Mouse (Mus musculus) embryonic facial prominence, embryonic 15.5 days (tissue): ENCODE measurements around the gene Rnft2. TPM values are rescaled to one million over a fixed set of nuclear protein-coding genes. Genes with fewer than 3 reads are reported as not detected.
A peak's percentile ranks its signal among the peaks of the same experiment; 100 is the strongest.

ENCODE experiments used
- ATAC-seq: fragments of 200-750 bp; cut with Nextera tagmentation; 2 replicates; pipeline ENCODE4 v1.8.0; 2017; ENCODE audit warnings: low read depth, moderate TSS enrichment; ENCODE audit not compliant: insufficient number of reproducible peaks, low FRiP score, low TSS enrichment
- H3K27ac ChIP-seq: fragments of 300-500 bp; sonication (generic); replicated peaks from 2 replicates; pipeline ENCODE4 v1.5.1; 2015; ENCODE audit warnings: mild to moderate bottlenecking, inconsistent platforms
- H3K27me3 ChIP-seq: fragments of 300-500 bp; sonication (generic); 2 replicates; pipeline ENCODE4 v1.6.1; 2015; ENCODE audit warnings: inconsistent platforms
- H3K36me3 ChIP-seq: fragments of 300-500 bp; sonication (generic); 2 replicates; pipeline ENCODE4 v1.6.1; 2015; ENCODE audit warnings: mild to moderate bottlenecking, inconsistent platforms
- H3K4me1 ChIP-seq: fragments of 300-500 bp; sonication (generic); 2 replicates; pipeline ENCODE4 v1.6.1; 2015; ENCODE audit warnings: inconsistent platforms
- H3K4me2 ChIP-seq: fragments of 300-500 bp; sonication (generic); replicated peaks from 2 replicates; pipeline ENCODE4 v1.6.1; 2015; ENCODE audit warnings: mild to moderate bottlenecking, inconsistent platforms
- H3K4me3 ChIP-seq: fragments of 300-500 bp; sonication (generic); replicated peaks from 2 replicates; pipeline ENCODE4 v1.5.1; 2015; ENCODE audit warnings: mild to moderate bottlenecking, inconsistent platforms
- H3K9ac ChIP-seq: fragments of 300-500 bp; sonication (generic); 2 replicates; pipeline ENCODE4 v1.6.1; 2015; ENCODE audit warnings: inconsistent platforms
- H3K9me3 ChIP-seq: fragments of 300-500 bp; sonication (generic); replicated peaks from 2 replicates; pipeline ENCODE4 v1.6.1; 2016; ENCODE audit warnings: inconsistent platforms
- WGBS: fragments of 180-500 bp; shearing (Covaris S2); methylation state at CpG from one replicate; pipeline ENCODE4 v1.1.7; 2015; 5-methylcytosine and 5-hydroxymethylcytosine counted together
- polyA plus RNA-seq: library from polyadenylated mRNA; unstranded; fragments of >200 nt; fragmentation: Nextera tagmentation; extraction: Ambion mirVana; gene quantifications from 2 replicates; pipeline ENCODE4 v1.2.1, GENCODE M21; 2015

Rnft2 gene
- polyA plus RNA-seq, 1 experiment from 2014 or later: 4.3 TPM

DNA sequence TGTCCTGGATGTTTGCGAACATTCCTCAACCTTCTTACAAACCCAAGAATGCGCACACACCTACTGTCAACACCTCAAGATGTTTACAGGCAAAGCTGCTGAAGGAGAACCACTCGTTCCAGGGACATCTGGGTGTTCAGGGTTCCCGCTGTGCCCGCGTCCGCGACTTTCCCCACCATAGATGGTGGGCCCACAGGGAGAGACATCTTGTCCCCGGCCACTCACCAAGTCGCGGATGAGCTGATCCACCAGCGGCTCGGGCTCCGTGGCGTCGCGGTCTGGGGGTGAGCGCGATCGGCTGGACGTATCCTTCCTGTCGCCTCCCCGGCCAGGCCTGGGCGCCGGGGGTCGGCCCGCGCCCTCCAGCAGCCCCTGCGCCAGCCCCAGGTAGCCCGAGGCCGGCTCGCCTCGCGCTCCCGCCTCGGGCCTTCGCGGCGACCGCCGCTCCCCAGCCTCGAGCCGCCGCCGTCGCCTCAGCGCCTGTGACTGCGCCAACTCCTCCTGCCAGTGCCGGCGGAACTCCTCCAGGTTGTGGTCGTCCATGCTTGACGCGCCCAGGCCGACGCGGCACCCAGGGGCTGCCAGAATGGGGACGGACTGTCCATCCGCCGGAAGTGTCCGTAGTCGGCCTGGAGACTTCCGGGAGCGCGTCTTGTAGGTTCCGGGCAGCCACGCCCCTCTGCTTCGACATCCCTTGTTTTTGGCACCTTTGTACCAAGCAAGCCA is 89.9 kb downstream of the Rnft2 start, which contains the start of gene Fbxw8:
Fbxw8 (minus strand) TSS at position 626 of the 726 bp plus-strand sequence.
- peaks cover 13% of the 10 kb centered on the region; the same call in 1 of the 2 replicates for H3K36me3 ChIP-seq
- peak within 1 kb of the TSS; percentile 98 for H3K4me3 ChIP-seq
- peak within 1 kb of the TSS; percentile 59 for H3K4me2 ChIP-seq
- WGBS: under 1% methylated on average over 66 of the region's 67 CpGs
- no peaks in the 10 kb centered on the region for H3K9me3 ChIP-seq
- H3K27ac ChIP-seq: peak within 1 kb of the TSS; percentile 34
- peaks cover 16% of the 10 kb centered on the region for H3K4me1 ChIP-seq
- H3K9ac ChIP-seq: peak within 1 kb of the TSS; percentile 90
- H3K27me3 ChIP-seq: peaks cover 3% of the 10 kb centered on the region; the same call in 1 of the 2 replicates
- peak; percentile 85 for ATAC-seq

DNA sequence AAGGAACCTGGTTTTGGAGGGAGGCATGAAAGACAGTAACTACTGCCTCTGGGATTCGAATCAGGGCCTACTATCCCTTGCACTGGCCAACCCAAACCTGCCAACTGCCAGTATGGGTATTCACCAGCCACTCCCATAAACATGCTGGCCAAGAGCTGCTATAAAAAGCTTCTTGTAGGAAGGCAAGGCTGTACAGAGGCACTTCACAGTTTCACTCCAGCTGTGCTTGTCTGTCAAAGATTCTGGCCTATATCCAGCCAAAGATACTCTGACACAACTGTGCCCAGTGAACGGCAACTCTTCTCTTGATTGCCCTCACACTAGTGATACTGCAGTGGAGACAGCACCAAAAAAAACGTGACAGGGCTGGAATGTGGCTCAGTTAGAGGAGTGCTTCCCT is 95.2 kb downstream of the Rnft2 start:
- Histone ChIP-seq H3K9me3 (no peaks in the 10 kb centered on the region), H3K9ac (no peak overlapping the region), H3K4me2 (no peak overlapping the region), H3K4me1 (peaks cover 36% of the 10 kb centered on the region), H3K36me3 (peaks cover 13% of the 10 kb centered on the region; the same call in 1 of the 2 replicates), H3K27ac (no peak overlapping the region; the same call in 1 of the 2 replicates), H3K4me3 (no peak overlapping the region), H3K27me3 (no peaks in the 10 kb centered on the region)
- ATAC-seq: peak; percentile 31; the same call in 1 of the 2 replicates
- 68% methylated on average over 3 of the region's 3 CpGs for WGBS

DNA sequence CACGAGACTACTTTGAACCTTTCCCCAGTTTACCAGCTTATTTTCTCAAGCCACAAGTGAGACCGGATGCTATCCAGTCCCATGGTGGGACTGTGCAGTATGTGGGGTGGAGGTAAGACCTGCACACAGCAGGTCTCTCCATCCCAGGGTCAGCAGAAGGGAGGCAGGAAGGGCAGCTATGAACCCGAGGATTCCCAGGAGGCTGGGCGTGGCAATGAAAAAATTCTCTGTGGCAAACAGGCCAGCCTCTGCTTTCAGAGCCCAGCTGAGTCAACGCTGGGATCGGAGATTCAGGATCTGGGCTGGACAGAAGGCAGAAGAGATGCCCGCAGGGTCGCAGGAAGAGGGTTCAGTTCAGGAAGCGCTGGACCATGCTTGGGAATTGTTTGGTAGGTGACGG is 97.7 kb downstream of the Rnft2 start:
- no peak for ATAC-seq
- H3K9ac ChIP-seq: no peak overlapping the region
- no peaks in the 10 kb centered on the region for H3K27me3 ChIP-seq
- 79% methylated on average over 10 of the region's 10 CpGs for WGBS
- H3K4me2 ChIP-seq: no peak overlapping the region
- H3K36me3 ChIP-seq: peaks cover 17% of the 10 kb centered on the region
- H3K4me3 ChIP-seq: no peak overlapping the region
- no peaks in the 10 kb centered on the region for H3K9me3 ChIP-seq
- no peak overlapping the region for H3K27ac ChIP-seq
- H3K4me1 ChIP-seq: peaks cover 25% of the 10 kb centered on the region

DNA sequence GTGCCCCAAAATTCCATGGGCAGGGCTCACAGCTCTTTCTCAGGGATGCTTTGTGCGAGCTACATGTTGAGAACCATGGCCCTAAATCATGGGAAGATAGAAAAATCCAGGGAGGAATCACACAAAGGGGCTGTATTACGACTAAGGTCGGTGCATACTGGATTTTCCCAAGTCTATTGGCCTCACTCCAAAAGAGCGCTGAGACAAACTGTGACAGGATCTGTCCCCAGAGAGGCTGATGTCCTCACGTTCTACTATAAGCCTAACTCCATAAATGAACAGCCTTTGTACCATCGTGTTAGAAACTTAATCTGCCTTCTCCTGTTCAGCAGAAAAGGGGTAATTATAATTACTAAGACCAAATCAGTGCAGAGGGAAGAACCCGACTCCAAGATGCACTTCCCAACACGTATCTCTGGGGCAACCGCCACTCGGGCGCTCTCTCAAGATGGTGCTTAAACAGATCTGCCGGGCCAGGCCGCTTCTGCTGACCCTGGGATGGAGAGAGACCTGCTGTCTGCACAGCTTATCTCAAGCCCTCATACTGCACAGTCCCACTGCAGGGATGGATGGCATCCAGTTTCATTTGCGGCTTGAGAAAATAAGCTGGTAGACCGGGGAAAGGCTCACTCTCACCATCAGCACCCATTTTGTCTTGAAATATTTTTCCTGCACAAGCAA is 98.8 kb downstream of the Rnft2 start:
- no peak for ATAC-seq

DNA sequence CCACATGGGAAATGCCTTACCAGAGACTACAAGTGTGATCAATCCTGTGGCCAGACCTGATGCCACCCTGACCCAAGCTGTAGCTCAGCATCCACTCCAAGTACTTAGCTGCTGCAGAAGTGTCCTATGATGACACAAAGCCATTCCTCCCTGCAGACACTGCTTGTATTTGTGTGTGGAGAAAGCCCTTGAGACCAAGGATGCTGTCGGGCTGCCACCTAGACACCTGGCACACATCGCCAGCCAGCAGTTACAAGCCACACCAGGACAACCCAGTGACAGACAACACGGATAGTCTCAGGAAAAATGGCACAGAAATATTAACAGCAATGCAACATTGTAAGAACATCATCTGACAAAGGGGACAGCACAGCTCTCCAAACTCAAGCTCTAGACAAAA is 99.5 kb downstream of the Rnft2 start:
- no peak overlapping the region for H3K4me3 ChIP-seq
- H3K27me3 ChIP-seq: no peaks in the 10 kb centered on the region
- no peaks in the 10 kb centered on the region for H3K9me3 ChIP-seq
- no peak overlapping the region for H3K27ac ChIP-seq
- no peak overlapping the region for H3K9ac ChIP-seq
- WGBS: 88% methylated on average over 3 of the region's 3 CpGs
- H3K4me2 ChIP-seq: no peak overlapping the region
- H3K4me1 ChIP-seq: peaks cover 21% of the 10 kb centered on the region
- ATAC-seq: no peak
- H3K36me3 ChIP-seq: peaks cover 30% of the 10 kb centered on the region

More for the DNA sequence above, 98.8 kb downstream of the Rnft2 start:
- H3K27me3 ChIP-seq: no peaks in the 10 kb centered on the region
- H3K4me2 ChIP-seq: no peak overlapping the region
- no peaks in the 10 kb centered on the region for H3K9me3 ChIP-seq
- H3K9ac ChIP-seq: no peak overlapping the region
- H3K36me3 ChIP-seq: peaks cover 25% of the 10 kb centered on the region
- peaks cover 21% of the 10 kb centered on the region for H3K4me1 ChIP-seq
- 67% methylated on average over 15 of the region's 15 CpGs for WGBS
- no peak overlapping the region for H3K4me3 ChIP-seq
- no peak overlapping the region for H3K27ac ChIP-seq

DNA sequence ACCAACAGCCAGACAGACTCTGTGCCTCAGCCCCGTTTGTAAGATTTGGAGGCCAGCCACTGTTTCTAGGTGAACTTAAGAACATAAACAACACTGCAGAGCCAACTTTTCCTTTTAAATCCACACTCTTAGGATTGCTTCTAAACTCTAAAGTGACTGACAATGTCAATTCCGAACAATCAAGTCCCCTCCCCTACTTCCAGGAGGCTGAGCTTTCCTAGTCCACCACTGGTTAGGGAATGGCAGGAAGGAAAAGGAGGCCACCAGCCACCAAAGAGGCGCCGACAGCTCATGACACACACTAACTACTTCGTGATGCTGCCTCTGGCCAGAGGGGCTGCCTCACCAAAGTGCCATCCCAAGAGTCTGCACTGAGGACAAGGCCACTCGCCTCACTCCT is 100.1 kb downstream of the Rnft2 start:
- no peak for ATAC-seq
- H3K36me3 ChIP-seq: peaks cover 33% of the 10 kb centered on the region
- no peaks in the 10 kb centered on the region for H3K27me3 ChIP-seq
- H3K27ac ChIP-seq: no peak overlapping the region
- no peak overlapping the region for H3K4me2 ChIP-seq
- no peaks in the 10 kb centered on the region for H3K9me3 ChIP-seq
- H3K4me3 ChIP-seq: no peak overlapping the region
- WGBS: 80% methylated on average over 6 of the region's 6 CpGs
- H3K9ac ChIP-seq: no peak overlapping the region
- peaks cover 21% of the 10 kb centered on the region for H3K4me1 ChIP-seq

DNA sequence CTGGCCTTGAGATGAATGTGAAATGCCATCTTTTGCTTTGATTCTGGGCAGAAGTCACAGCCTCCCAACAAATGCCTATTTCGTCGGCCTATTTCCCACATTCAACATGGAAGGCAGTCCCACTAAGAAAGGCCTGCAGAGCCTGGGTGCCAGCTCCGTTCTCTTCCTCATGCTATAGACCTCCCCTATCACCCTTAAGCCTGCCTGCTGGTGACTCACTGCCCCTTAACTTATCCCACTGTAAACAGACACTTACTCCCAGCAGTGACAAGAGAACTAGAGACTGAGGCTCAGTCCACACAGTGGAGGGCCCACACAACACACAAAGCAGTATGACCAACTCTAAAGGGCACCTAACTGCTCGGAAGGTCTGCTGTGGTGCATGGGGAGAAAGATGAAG is 100.6 kb downstream of the Rnft2 start:
- ATAC-seq: no peak
- Histone ChIP-seq H3K36me3 (peaks cover 35% of the 10 kb centered on the region), H3K4me3 (no peak overlapping the region), H3K9ac (no peak overlapping the region), H3K27me3 (no peaks in the 10 kb centered on the region), H3K4me1 (peaks cover 21% of the 10 kb centered on the region), H3K9me3 (no peaks in the 10 kb centered on the region), H3K27ac (no peak overlapping the region), H3K4me2 (no peak overlapping the region)
- 88% methylated on average over 4 of the region's 4 CpGs for WGBS

DNA sequence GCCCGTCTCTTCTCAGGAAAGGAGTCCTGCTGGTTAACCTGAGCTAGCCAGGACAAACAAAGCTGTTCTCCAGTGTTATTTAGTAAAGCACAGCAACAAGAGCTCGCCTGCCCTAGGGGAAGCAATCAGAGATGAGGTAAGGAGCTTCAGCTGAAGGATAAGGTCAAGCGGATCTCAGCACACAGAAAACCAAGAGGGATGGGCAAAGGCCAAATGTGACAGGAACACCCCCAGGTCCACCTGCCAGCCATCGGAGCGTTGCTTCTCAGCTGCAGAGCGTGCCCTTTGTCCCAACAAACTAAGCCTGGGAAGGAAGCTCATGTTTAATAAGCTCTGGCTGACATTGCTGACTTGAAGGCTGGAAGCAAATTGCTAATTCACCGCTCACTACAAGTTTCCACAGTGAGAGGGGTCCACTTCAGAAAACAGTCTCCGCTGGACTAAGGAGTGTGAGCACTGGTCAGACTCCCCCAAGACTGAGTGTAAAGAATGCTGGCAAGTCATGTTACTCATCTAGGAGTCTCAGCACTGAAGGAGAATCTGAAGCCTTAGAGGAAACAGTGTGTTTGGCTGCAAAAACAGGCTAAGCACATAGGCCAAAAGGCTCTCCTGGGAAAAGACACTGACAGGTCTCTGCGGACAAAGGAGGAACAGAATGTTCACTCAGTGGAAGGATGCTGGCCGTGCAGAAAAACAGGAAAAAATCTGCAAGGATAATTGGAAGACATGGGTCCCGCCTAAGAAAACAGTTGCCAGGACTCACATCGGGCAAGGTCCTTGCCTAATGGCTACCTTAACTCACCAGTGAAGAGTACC is 101.5 kb downstream of the Rnft2 start:
- Histone ChIP-seq H3K4me3 (no peak overlapping the region), H3K9me3 (no peaks in the 10 kb centered on the region), H3K36me3 (peaks cover 40% of the 10 kb centered on the region), H3K4me2 (no peak overlapping the region), H3K4me1 (peaks cover 21% of the 10 kb centered on the region), H3K27me3 (no peaks in the 10 kb centered on the region), H3K27ac (0 out of 2 replicates have a peak overlapping the region, but pooled peaks have one; percentile 2), H3K9ac (no peak overlapping the region)
- no peak for ATAC-seq
- WGBS: 72% methylated on average over 12 of the region's 12 CpGs

DNA sequence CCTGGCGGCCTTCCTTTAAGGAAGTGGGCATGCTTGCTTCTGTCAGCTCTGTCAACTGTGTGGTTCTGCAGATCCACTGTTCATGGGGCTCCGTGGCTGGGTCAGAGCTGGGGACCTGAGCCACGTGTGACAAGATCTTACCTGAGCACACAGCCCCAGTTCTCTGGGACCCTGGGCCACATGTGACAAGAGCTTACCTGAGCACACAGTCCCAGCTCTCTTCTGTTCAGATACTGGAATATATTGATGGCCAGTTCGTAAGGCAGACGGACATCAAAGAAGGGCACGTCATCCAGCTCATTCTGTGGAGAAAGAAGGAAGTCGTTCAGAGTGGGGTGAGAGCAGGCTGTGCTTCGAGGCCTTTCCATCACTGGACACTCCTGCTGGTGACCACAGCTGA is 102.4 kb downstream of the Rnft2 start:
- Histone ChIP-seq H3K9me3 (no peaks in the 10 kb centered on the region), H3K36me3 (peaks cover 46% of the 10 kb centered on the region), H3K4me3 (no peak overlapping the region), H3K4me2 (no peak overlapping the region), H3K27ac (no peak overlapping the region), H3K9ac (no peak overlapping the region), H3K27me3 (no peaks in the 10 kb centered on the region), H3K4me1 (peaks cover 22% of the 10 kb centered on the region)
- ATAC-seq: no peak
- WGBS: 84% methylated on average over 8 of the region's 8 CpGs
